Mouse (Mus musculus) neural tube, embryonic 11.5 days (tissue): ENCODE measurements around the gene Polr2i. TPM values are rescaled to one million over a fixed set of nuclear protein-coding genes. Genes with fewer than 3 reads are reported as not detected.
A peak's percentile ranks its signal among the peaks of the same experiment; 100 is the strongest.

Source experiments
- ATAC-seq: fragments of 200-750 bp; cut with Nextera tagmentation; 2 replicates; pipeline ENCODE4 v1.8.0; 2017; ENCODE audit warnings: moderate number of reproducible peaks, mild to moderate bottlenecking, moderate TSS enrichment, moderate library complexity; ENCODE audit not compliant: insufficient read depth, low FRiP score, low TSS enrichment
- DNase-seq: peaks from one replicate; pipeline ENCODE4 v3.0.0-alpha.2; 2015; ENCODE audit warnings: low spot score
- H3K27ac ChIP-seq: fragments of 300-500 bp; sonication (generic); 2 replicates; pipeline ENCODE4 v1.5.1; 2014; ENCODE audit warnings: low read depth, mild to moderate bottlenecking, low read length
- H3K27me3 ChIP-seq: fragments of 300-500 bp; sonication (generic); 2 replicates; pipeline ENCODE4 v1.6.1; 2014; ENCODE audit warnings: mild to moderate bottlenecking, low read length, mixed read lengths; ENCODE audit not compliant: control insufficient read depth, insufficient read depth
- H3K36me3 ChIP-seq: fragments of 300-500 bp; sonication (generic); 2 replicates; pipeline ENCODE4 v1.6.1; 2014; ENCODE audit warnings: mild to moderate bottlenecking, low read length, moderate library complexity, mixed read lengths; ENCODE audit not compliant: control insufficient read depth, insufficient read depth
- H3K4me1 ChIP-seq: fragments of 300-500 bp; sonication (generic); 2 replicates; pipeline ENCODE4 v1.6.1; 2014; ENCODE audit warnings: low read length, mixed read lengths; ENCODE audit not compliant: control insufficient read depth, insufficient read depth
- H3K4me2 ChIP-seq: fragments of 300-500 bp; sonication (generic); 2 replicates; pipeline ENCODE4 v1.6.1; 2014; ENCODE audit warnings: low read depth, mild to moderate bottlenecking, moderate library complexity
- H3K4me3 ChIP-seq: fragments of 300-500 bp; sonication (generic); 2 replicates; pipeline ENCODE4 v1.5.1; 2014; ENCODE audit warnings: low read depth, low read length
- H3K9ac ChIP-seq: fragments of 300-500 bp; sonication (generic); 2 replicates; pipeline ENCODE4 v1.6.1; 2014; ENCODE audit warnings: mild to moderate bottlenecking, low read length
- H3K9me3 ChIP-seq: fragments of 300-500 bp; sonication (generic); 2 replicates; pipeline ENCODE4 v1.6.1; 2016; ENCODE audit warnings: low read length; ENCODE audit not compliant: control insufficient read depth
- WGBS: fragments of 180-500 bp; shearing (Covaris S2); extraction: QIAGEN DNeasy Blood & Tissue Kit; methylation state at CpG from one replicate; pipeline ENCODE4 v1.1.7; 2014; 5-methylcytosine and 5-hydroxymethylcytosine counted together
- polyA plus RNA-seq: library from polyadenylated mRNA; unstranded; fragments of >200 nt; fragmentation: Nextera tagmentation; extraction: Ambion mirVana; gene quantifications from 2 replicates; pipeline ENCODE4 v1.2.1, GENCODE M21; 2014

The Polr2i gene
- polyA plus RNA-seq, 1 experiment from 2014 or later, result 179 TPM

- WGBS, result 84% methylated on average over 7 of the region's 7 CpGs
- no peak overlapping the region for H3K9ac ChIP-seq
- ATAC-seq (no peak), DNase-seq (no peak)
- no peak overlapping the region for H3K27ac ChIP-seq
- no peaks in the 10 kb centered on the region for H3K27me3 ChIP-seq
- no peak overlapping the region for H3K4me2 ChIP-seq
- H3K9me3 ChIP-seq, result no peaks in the 10 kb centered on the region
- peaks cover 5% of the 10 kb centered on the region for H3K36me3 ChIP-seq
- no peak overlapping the region for H3K4me3 ChIP-seq
- no peaks in the 10 kb centered on the region for H3K4me1 ChIP-seq
These were observed 34.2 kb downstream of the Polr2i start for GRCm38 (mm10) chr7:30265935-30266334.

DNA sequence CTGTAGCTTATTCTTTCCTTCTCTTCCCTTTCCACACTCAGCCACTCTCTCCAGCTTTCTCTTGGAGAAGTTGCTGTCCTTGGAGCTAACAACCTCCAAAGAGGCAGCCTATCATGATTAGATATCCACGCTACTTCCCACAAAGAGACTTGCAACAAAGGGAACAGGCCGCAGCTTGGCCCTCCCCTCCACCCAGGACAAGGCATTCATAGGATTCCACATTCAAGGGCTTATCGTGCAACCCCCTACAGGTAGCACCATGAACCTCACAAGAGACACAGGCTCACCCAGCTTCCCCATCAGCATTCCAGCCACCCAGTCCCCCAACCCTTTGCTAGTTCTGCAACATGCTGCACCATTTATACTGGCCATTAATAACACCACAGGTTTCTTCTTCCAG is 35.0 kb downstream of the Polr2i start:
- no peaks in the 10 kb centered on the region for H3K9me3 ChIP-seq

GRCm38 (mm10) chr7:30269641-30270040 is 37.9 kb downstream of the Polr2i start:
- WGBS, result 92% methylated on average over 4 of the region's 4 CpGs
- H3K27ac ChIP-seq, result no peak overlapping the region
- no peaks in the 10 kb centered on the region for H3K4me1 ChIP-seq
- no peak for DNase-seq
- no peak overlapping the region for H3K9ac ChIP-seq
- no peaks in the 10 kb centered on the region for H3K27me3 ChIP-seq
- no peaks in the 10 kb centered on the region for H3K9me3 ChIP-seq
- H3K36me3 ChIP-seq, result peaks cover 2% of the 10 kb centered on the region; the same call in 1 of the 2 replicates
- no peak overlapping the region for H3K4me3 ChIP-seq
- ATAC-seq, result no peak
- no peak overlapping the region for H3K4me2 ChIP-seq

More for the DNA sequence above, 35.0 kb downstream of the Polr2i start:
- Histone ChIP-seq H3K27ac (no peak overlapping the region), H3K4me2 (no peak overlapping the region), H3K27me3 (no peaks in the 10 kb centered on the region), H3K4me1 (no peaks in the 10 kb centered on the region), H3K4me3 (no peak overlapping the region), H3K36me3 (peaks cover 2% of the 10 kb centered on the region), H3K9ac (no peak overlapping the region)
- DNase-seq, result no peak
- 91% methylated on average over 3 of the region's 3 CpGs for WGBS
- ATAC-seq, result no peak

- no peak for ATAC-seq
- no peak overlapping the region for H3K4me2 ChIP-seq
These were observed 42.6 kb downstream of the Polr2i start for GRCm38 (mm10) chr7:30274383-30274782.

DNA sequence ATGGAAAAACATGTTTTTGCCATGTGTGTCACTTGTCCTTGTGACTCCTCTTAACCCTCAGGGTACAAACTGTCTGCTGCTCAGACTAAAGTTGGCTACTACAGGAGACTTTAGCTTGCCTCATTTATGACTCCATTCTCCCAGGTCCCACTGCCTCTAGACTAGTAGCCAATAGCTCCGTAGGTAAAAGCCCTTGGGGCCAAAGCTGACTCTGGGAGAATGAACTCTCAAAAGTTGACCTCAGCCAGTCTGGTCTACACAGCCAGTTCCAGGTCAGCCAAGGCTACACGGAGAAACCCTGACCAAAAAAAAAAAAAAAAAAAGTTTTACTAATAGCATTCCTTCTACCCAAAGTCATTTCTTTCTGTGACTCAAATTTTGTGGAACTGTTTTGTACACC is 47.2 kb downstream of the Polr2i start:
- Histone ChIP-seq H3K4me1 (peaks cover 5% of the 10 kb centered on the region), H3K36me3 (no peaks in the 10 kb centered on the region), H3K27me3 (no peaks in the 10 kb centered on the region), H3K9ac (no peak overlapping the region), H3K4me3 (peak overlapping the region; percentile 58; the same call in 1 of the 2 replicates), H3K27ac (no peak overlapping the region), H3K4me2 (peak overlapping the region; percentile 85), H3K9me3 (no peaks in the 10 kb centered on the region)
- DNase-seq, result no peak
- no peak for ATAC-seq
- 56% methylated on average over 2 of the region's 2 CpGs for WGBS

More at GRCm38 (mm10) chr7:30274383-30274782, 42.6 kb downstream of the Polr2i start:
- WGBS, result 81% methylated on average over 6 of the region's 6 CpGs
- Histone ChIP-seq H3K36me3 (no peaks in the 10 kb centered on the region; the same call in 1 of the 2 replicates), H3K4me3 (no peak overlapping the region), H3K27ac (no peak overlapping the region), H3K4me1 (peaks cover 3% of the 10 kb centered on the region; the same call in 1 of the 2 replicates), H3K9ac (no peak overlapping the region), H3K9me3 (no peaks in the 10 kb centered on the region), H3K27me3 (no peaks in the 10 kb centered on the region)
- no peak for DNase-seq

- WGBS, result 0% methylated on average over 6 of the region's 6 CpGs
- Histone ChIP-seq H3K27me3 (no peaks in the 10 kb centered on the region), H3K9me3 (no peaks in the 10 kb centered on the region), H3K4me2 (peak overlapping the region; percentile 85), H3K4me3 (peak overlapping the region; percentile 58), H3K36me3 (no peaks in the 10 kb centered on the region), H3K4me1 (peaks cover 5% of the 10 kb centered on the region), H3K27ac (peak overlapping the region; percentile 94; the same call in 1 of the 2 replicates), H3K9ac (peak overlapping the region; percentile 47)
- 0 out of 2 replicates have a peak, but pooled peaks have one; percentile 9 for ATAC-seq
- no peak for DNase-seq
These were observed 47.8 kb downstream of the Polr2i start for GRCm38 (mm10) chr7:30279536-30279935.

- DNase-seq, result peak; percentile 94
- Histone ChIP-seq H3K4me2 (peak within 1 kb of the TSS; percentile 85), H3K36me3 (no peaks in the 10 kb centered on the region), H3K27ac (peak within 1 kb of the TSS; percentile 94), H3K9ac (peak within 1 kb of the TSS; percentile 47), H3K27me3 (no peaks in the 10 kb centered on the region), H3K4me1 (peaks cover 5% of the 10 kb centered on the region), H3K4me3 (peak within 1 kb of the TSS; percentile 58), H3K9me3 (no peaks in the 10 kb centered on the region)
- peak; percentile 95 for ATAC-seq
- WGBS, result under 1% methylated on average over 49 of the region's 49 CpGs
These were observed 48.4 kb downstream of the Polr2i start, which contains the start of the genes Thap8 and Wdr62 for GRCm38 (mm10) chr7:30279951-30280669. Thap8 (plus strand) TSS chr7:30280094. Wdr62 (minus strand) TSS chr7:30280419.

GRCm38 (mm10) chr7:30280670-30281138 is 49.0 kb downstream of the Polr2i start:
- Histone ChIP-seq H3K4me1 (peaks cover 5% of the 10 kb centered on the region), H3K36me3 (no peaks in the 10 kb centered on the region), H3K9ac (peak overlapping the region; percentile 42), H3K4me3 (peak overlapping the region; percentile 58), H3K27ac (peak overlapping the region; percentile 94), H3K4me2 (peak overlapping the region; percentile 85), H3K9me3 (no peaks in the 10 kb centered on the region), H3K27me3 (no peaks in the 10 kb centered on the region)
- WGBS, result under 1% methylated on average over 20 of the region's 20 CpGs
- ATAC-seq (peak; percentile 81), DNase-seq (peak; percentile 86)

- Histone ChIP-seq H3K36me3 (no peaks in the 10 kb centered on the region), H3K4me2 (no peak overlapping the region), H3K9ac (no peak overlapping the region), H3K9me3 (no peaks in the 10 kb centered on the region), H3K4me1 (peaks cover 5% of the 10 kb centered on the region), H3K27me3 (no peaks in the 10 kb centered on the region), H3K4me3 (no peak overlapping the region), H3K27ac (no peak overlapping the region)
- DNase-seq (no peak), ATAC-seq (no peak)
- 78% methylated on average over 4 of the region's 4 CpGs for WGBS
These were observed 49.8 kb downstream of the Polr2i start for GRCm38 (mm10) chr7:30281522-30281921.
